Mouse (Mus musculus): ENCODE measurements around the gene Bpifa5. TPM values are rescaled to one million over a fixed set of nuclear protein-coding genes. Genes with fewer than 3 reads are reported as not detected.

Gene Bpifa5
- polyA plus RNA-seq (2014; fragmentation: Illumina TruSeq; extraction: RNeasy Lipid Tissue Mini Kit (QIAGEN cat#74804); ENCODE audit: low read depth, low replicate concordance) = not detected

DNA sequence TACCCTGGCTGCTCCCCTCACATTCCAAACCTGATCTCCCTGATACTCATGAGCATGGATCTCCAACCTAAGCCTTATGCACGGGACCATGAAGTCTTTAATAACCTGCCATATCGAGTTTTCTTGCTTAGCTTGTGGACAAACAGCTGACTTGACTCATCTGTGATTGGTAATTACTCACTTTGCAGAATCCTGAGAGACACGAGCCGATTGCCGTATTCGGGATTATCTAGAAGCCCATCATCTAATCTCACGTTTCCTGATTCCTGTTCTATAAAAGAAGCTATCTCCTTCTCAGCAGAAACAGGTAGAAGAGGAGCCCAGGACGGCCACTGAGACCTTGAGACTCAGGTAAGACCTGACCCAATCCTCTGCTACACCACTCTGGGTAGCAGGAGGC, at the start of gene Bpifa5:
TSS of gene Bpifa5 (plus strand) at position 301 of the 400 bp plus-strand sequence.

DNA sequence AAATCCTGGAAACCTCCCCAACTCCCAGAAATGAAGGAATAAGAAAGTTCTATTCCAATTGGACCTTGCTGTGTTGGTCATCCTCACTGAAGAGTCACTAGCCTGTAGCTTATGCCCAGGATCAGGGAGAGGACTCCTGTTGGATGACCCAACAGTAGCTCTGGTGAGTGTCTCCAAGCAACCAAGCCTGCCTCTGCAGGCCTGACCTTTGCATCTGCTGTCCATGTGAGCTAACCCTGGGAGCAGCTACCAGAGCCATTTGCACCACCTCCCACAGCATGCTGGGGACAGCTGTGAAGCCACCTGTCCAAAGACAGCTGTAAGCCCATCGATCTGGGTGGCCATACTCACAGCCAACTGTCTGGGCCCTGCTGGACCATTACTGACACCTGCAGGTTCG, 32.3 kb upstream of the Bpifa5 start, which contains the start of gene Bpifa3:
TSS of gene Bpifa3 (plus strand) at position 217 of the 400 bp plus-strand sequence.

DNA sequence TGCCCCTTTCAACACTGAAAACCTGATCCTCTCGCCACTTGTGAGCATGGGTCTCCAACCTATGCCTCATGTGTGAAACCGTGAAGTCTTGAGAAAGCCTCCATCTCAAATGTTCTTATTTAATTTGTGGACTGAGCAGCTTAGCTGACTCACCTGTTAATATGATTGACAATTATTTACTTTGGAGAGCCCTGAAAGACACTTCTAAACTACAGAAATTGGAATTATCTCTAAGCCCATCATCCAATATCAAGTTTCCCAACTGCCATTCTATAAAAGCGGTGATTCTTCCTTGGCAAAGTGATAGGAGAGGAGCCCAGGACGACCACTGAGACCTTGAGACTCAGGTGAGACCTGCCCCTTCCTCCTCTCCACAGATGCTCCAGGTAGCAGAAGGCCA, 19.8 kb upstream of the Bpifa5 start, which contains the start of gene Bpifa1:
TSS of gene Bpifa1 (plus strand) at position 301 of the 400 bp plus-strand sequence.

DNA sequence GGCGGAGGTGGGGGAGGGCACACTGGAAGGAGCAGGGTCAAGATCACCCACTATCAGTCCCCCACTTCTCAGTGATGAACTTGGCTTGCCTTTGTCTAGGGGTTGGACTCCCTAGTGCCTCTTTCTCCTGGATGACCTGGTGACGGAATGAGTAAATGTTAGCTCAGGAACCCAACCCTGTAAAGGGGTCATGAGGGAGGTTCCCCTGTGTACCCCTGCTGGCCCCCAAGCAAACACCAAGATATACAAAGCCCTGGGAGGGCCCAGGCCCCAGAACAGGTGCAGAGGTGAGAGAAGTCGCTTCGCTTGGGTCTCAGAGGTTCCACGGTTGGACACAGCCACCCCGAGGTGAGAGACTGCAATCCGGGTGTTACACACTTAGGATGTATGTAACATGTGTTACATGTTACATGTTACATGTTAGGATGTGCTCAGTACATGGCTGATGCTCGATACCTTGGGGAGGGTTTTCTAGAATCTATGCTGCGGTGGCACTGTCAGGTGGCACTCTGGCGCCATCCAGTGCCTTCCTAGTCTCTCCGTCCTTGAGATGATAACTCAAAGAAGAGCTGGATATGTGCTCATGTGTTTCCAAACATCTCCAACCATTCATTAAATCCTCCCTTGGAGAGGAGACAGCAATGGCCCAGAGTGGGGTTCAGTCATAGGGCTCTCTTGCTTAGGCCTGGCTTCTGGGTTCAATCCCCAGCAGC, 28.3 kb downstream of the Bpifa5 start, which contains the start of gene Bpifb1:
TSS of gene Bpifb1 (plus strand) at position 273 of the 713 bp plus-strand sequence.

Other genes with a start within 250 kb of the Bpifa5 start
- gene Bpifb3, start 244.4 kb upstream of the Bpifa5 start, polyA plus RNA-seq (2014; fragmentation: Illumina TruSeq; extraction: RNeasy Lipid Tissue Mini Kit (QIAGEN cat#74804); ENCODE audit: low read depth, low replicate concordance) = 0.22 TPM
- gene Bpifb4, start 224.4 kb upstream of the Bpifa5 start, polyA plus RNA-seq (2014; fragmentation: Illumina TruSeq; extraction: RNeasy Lipid Tissue Mini Kit (QIAGEN cat#74804); ENCODE audit: low read depth, low replicate concordance) = not detected
- 4.7 TPM for gene Bpifa6, start 187.7 kb upstream of the Bpifa5 start, polyA plus RNA-seq (2014; fragmentation: Illumina TruSeq; extraction: RNeasy Lipid Tissue Mini Kit (QIAGEN cat#74804); ENCODE audit: low read depth, low replicate concordance)
- gene Bpifa2, start 154.3 kb upstream of the Bpifa5 start, polyA plus RNA-seq (2014; fragmentation: Illumina TruSeq; extraction: RNeasy Lipid Tissue Mini Kit (QIAGEN cat#74804); ENCODE audit: low read depth, low replicate concordance) = not detected
- 35.2 TPM for gene Bpifa3, start 32.3 kb upstream of the Bpifa5 start, polyA plus RNA-seq (2014; fragmentation: Illumina TruSeq; extraction: RNeasy Lipid Tissue Mini Kit (QIAGEN cat#74804); ENCODE audit: low read depth, low replicate concordance)
- 0.48 TPM for gene Bpifa1, start 19.7 kb upstream of the Bpifa5 start, polyA plus RNA-seq (2014; fragmentation: Illumina TruSeq; extraction: RNeasy Lipid Tissue Mini Kit (QIAGEN cat#74804); ENCODE audit: low read depth, low replicate concordance)
- gene Bpifb1, start 28.2 kb downstream of the Bpifa5 start, polyA plus RNA-seq (2014; fragmentation: Illumina TruSeq; extraction: RNeasy Lipid Tissue Mini Kit (QIAGEN cat#74804); ENCODE audit: low read depth, low replicate concordance) = 0.13 TPM
- 1.4 TPM for gene Bpifb5, start 61.1 kb downstream of the Bpifa5 start, polyA plus RNA-seq (2014; fragmentation: Illumina TruSeq; extraction: RNeasy Lipid Tissue Mini Kit (QIAGEN cat#74804); ENCODE audit: low read depth, low replicate concordance)
- not detected for gene Bpifb9a, start 95.2 kb downstream of the Bpifa5 start, polyA plus RNA-seq (2014; fragmentation: Illumina TruSeq; extraction: RNeasy Lipid Tissue Mini Kit (QIAGEN cat#74804); ENCODE audit: low read depth, low replicate concordance)
- gene Bpifb9b, start 144.6 kb downstream of the Bpifa5 start, polyA plus RNA-seq (2014; fragmentation: Illumina TruSeq; extraction: RNeasy Lipid Tissue Mini Kit (QIAGEN cat#74804); ENCODE audit: low read depth, low replicate concordance) = not detected
- 4.5 TPM for gene Cdk5rap1, start 210.4 kb downstream of the Bpifa5 start, polyA plus RNA-seq (2014; fragmentation: Illumina TruSeq; extraction: RNeasy Lipid Tissue Mini Kit (QIAGEN cat#74804); ENCODE audit: low read depth, low replicate concordance)
- 0.18 TPM for gene Snta1, start 245.5 kb downstream of the Bpifa5 start, polyA plus RNA-seq (2014; fragmentation: Illumina TruSeq; extraction: RNeasy Lipid Tissue Mini Kit (QIAGEN cat#74804); ENCODE audit: low read depth, low replicate concordance)